Mouse (Mus musculus) liver, embryonic 16.5 days (tissue): Measurements from ENCODE around the gene Col1a2. TPM values are rescaled to one million over a fixed set of nuclear protein-coding genes. Genes with fewer than 3 reads are reported as not detected.

Experiments used
- ATAC-seq: fragments of 200-750 bp; cut with Nextera tagmentation; 2 replicates; pipeline ENCODE4 v1.8.0; 2017; ENCODE audit warnings: low read depth, mild to moderate bottlenecking, moderate number of reproducible peaks, moderate library complexity
- H3K27ac ChIP-seq: fragments of 300-500 bp; sonication (generic); 2 replicates; pipeline ENCODE4 v1.5.1; 2014; ENCODE audit warnings: mild to moderate bottlenecking, low read length
- H3K27me3 ChIP-seq: fragments of 300-500 bp; sonication (generic); 2 replicates; pipeline ENCODE4 v1.6.1; 2014; ENCODE audit warnings: low read depth, low read length, mixed read lengths; ENCODE audit not compliant: control insufficient read depth, insufficient read depth
- H3K36me3 ChIP-seq: fragments of 300-500 bp; sonication (generic); 2 replicates; pipeline ENCODE4 v1.6.1; 2014; ENCODE audit warnings: mild to moderate bottlenecking; ENCODE audit not compliant: control insufficient read depth, insufficient read depth
- H3K4me1 ChIP-seq: fragments of 300-500 bp; sonication (generic); 2 replicates; pipeline ENCODE4 v1.6.1; 2014; ENCODE audit warnings: low read depth, low read length, mixed read lengths; ENCODE audit not compliant: control insufficient read depth
- H3K4me2 ChIP-seq: fragments of 300-500 bp; sonication (generic); 2 replicates; pipeline ENCODE4 v1.6.1; 2014; ENCODE audit warnings: low read depth, low read length, mixed read lengths
- H3K4me3 ChIP-seq: fragments of 300-500 bp; sonication (generic); 2 replicates; pipeline ENCODE4 v1.5.1; 2014; ENCODE audit warnings: low read depth, mild to moderate bottlenecking, low read length
- H3K9ac ChIP-seq: fragments of 300-500 bp; sonication (generic); 2 replicates; pipeline ENCODE4 v1.6.1; 2014; ENCODE audit warnings: low read depth, low read length
- H3K9me3 ChIP-seq: fragments of 300-500 bp; sonication (generic); replicated peaks from 2 replicates; pipeline ENCODE4 v1.6.1; 2016; ENCODE audit warnings: low read length; ENCODE audit not compliant: control insufficient read depth
- WGBS: fragments of 180-500 bp; shearing (Covaris S2); extraction: QIAGEN DNeasy Blood & Tissue Kit; methylation state at CpG from one replicate; pipeline ENCODE4 v1.1.7; 2014; ENCODE audit not compliant: insufficient replicate concordance; 5-methylcytosine and 5-hydroxymethylcytosine counted together
- polyA plus RNA-seq: library from polyadenylated mRNA; unstranded; fragments of >200 nt; fragmentation: Nextera tagmentation; extraction: Ambion mirVana; gene quantifications from 2 replicates; pipeline ENCODE4 v1.2.1, GENCODE M21; 2015

Col1a2 gene
- polyA plus RNA-seq, 1 experiment from 2014 or later = 52.8 TPM

GRCm38 (mm10) chr6:4506791-4507190, 2.2 kb downstream of the Col1a2 start:
- no peak for ATAC-seq
- WGBS = 54% methylated on average over 5 of the region's 5 CpGs
- Histone ChIP-seq H3K4me1 (no peaks in the 10 kb centered on the region; the same call in 1 of the 2 replicates), H3K36me3 (no peaks in the 10 kb centered on the region), H3K27ac (no peak overlapping the region), H3K4me2 (no peak overlapping the region), H3K9ac (no peak overlapping the region), H3K27me3 (peaks cover 4% of the 10 kb centered on the region; the same call in 1 of the 2 replicates), H3K4me3 (no peak overlapping the region), H3K9me3 (no peaks in the 10 kb centered on the region)

- no peak overlapping the region for H3K4me2 ChIP-seq
- no peak overlapping the region for H3K27ac ChIP-seq
- H3K4me1 ChIP-seq = no peaks in the 10 kb centered on the region; the same call in 1 of the 2 replicates
- peaks cover 4% of the 10 kb centered on the region; the same call in 1 of the 2 replicates for H3K27me3 ChIP-seq
- H3K9ac ChIP-seq = no peak overlapping the region
- 66% methylated on average over 1 of the region's 1 CpGs for WGBS
- H3K4me3 ChIP-seq = no peak overlapping the region
- H3K36me3 ChIP-seq = no peaks in the 10 kb centered on the region
- ATAC-seq = no peak
- no peaks in the 10 kb centered on the region for H3K9me3 ChIP-seq
Measured at GRCm38 (mm10) chr6:4507323-4507722, 2.7 kb downstream of the Col1a2 start.

GRCm38 (mm10) chr6:4508279-4508678, 3.7 kb downstream of the Col1a2 start:
- no peak overlapping the region for H3K27ac ChIP-seq
- no peaks in the 10 kb centered on the region for H3K36me3 ChIP-seq
- H3K27me3 ChIP-seq = peaks cover 4% of the 10 kb centered on the region; the same call in 1 of the 2 replicates
- ATAC-seq = no peak
- H3K4me1 ChIP-seq = no peaks in the 10 kb centered on the region; the same call in 1 of the 2 replicates
- H3K9me3 ChIP-seq = no peaks in the 10 kb centered on the region
- 65% methylated on average over 4 of the region's 4 CpGs for WGBS
- H3K9ac ChIP-seq = no peak overlapping the region
- no peak overlapping the region for H3K4me2 ChIP-seq
- no peak overlapping the region for H3K4me3 ChIP-seq

- peaks cover 4% of the 10 kb centered on the region; the same call in 1 of the 2 replicates for H3K27me3 ChIP-seq
- H3K27ac ChIP-seq = no peak overlapping the region
- WGBS = 50% methylated on average over 4 of the region's 4 CpGs
- H3K9me3 ChIP-seq = no peaks in the 10 kb centered on the region
- no peaks in the 10 kb centered on the region; the same call in 1 of the 2 replicates for H3K4me1 ChIP-seq
- no peak for ATAC-seq
- H3K4me3 ChIP-seq = no peak overlapping the region
- H3K36me3 ChIP-seq = no peaks in the 10 kb centered on the region
- H3K9ac ChIP-seq = no peak overlapping the region
- no peak overlapping the region for H3K4me2 ChIP-seq
Measured at GRCm38 (mm10) chr6:4509395-4509794, 4.8 kb downstream of the Col1a2 start.

- no peaks in the 10 kb centered on the region for H3K27me3 ChIP-seq
- H3K4me3 ChIP-seq = no peak overlapping the region
- WGBS = 54% methylated on average over 2 of the region's 2 CpGs
- no peak overlapping the region for H3K27ac ChIP-seq
- no peak for ATAC-seq
- no peaks in the 10 kb centered on the region for H3K4me1 ChIP-seq
- no peaks in the 10 kb centered on the region for H3K36me3 ChIP-seq
- no peak overlapping the region for H3K9ac ChIP-seq
- no peak overlapping the region for H3K4me2 ChIP-seq
- H3K9me3 ChIP-seq = no peaks in the 10 kb centered on the region
Measured at GRCm38 (mm10) chr6:4514671-4515070, 10.1 kb downstream of the Col1a2 start.

GRCm38 (mm10) chr6:4521031-4521430, 16.4 kb downstream of the Col1a2 start:
- no peak overlapping the region for H3K27ac ChIP-seq
- H3K4me3 ChIP-seq = no peak overlapping the region
- H3K36me3 ChIP-seq = no peaks in the 10 kb centered on the region
- H3K9ac ChIP-seq = no peak overlapping the region
- ATAC-seq = no peak
- no peaks in the 10 kb centered on the region for H3K4me1 ChIP-seq
- 63% methylated on average over 3 of the region's 3 CpGs for whole genome bisulfite sequencing
- no peaks in the 10 kb centered on the region for H3K9me3 ChIP-seq
- H3K4me2 ChIP-seq = no peak overlapping the region
- no peaks in the 10 kb centered on the region for H3K27me3 ChIP-seq

- H3K4me2 ChIP-seq = no peak overlapping the region
- H3K9ac ChIP-seq = no peak overlapping the region
- H3K9me3 ChIP-seq = no peaks in the 10 kb centered on the region
- no peak overlapping the region for H3K27ac ChIP-seq
- no peaks in the 10 kb centered on the region for H3K36me3 ChIP-seq
- no peaks in the 10 kb centered on the region for H3K4me1 ChIP-seq
- WGBS = 71% methylated on average over 7 of the region's 7 CpGs
- no peaks in the 10 kb centered on the region for H3K27me3 ChIP-seq
- no peak for ATAC-seq
- no peak overlapping the region for H3K4me3 ChIP-seq
Measured at GRCm38 (mm10) chr6:4528439-4528838, 23.8 kb downstream of the Col1a2 start.

- H3K4me3 ChIP-seq = no peak overlapping the region
- H3K4me2 ChIP-seq = no peak overlapping the region
- no peak for ATAC-seq
- H3K36me3 ChIP-seq = no peaks in the 10 kb centered on the region
- H3K4me1 ChIP-seq = no peaks in the 10 kb centered on the region
- 50% methylated on average over 4 of the region's 4 CpGs for WGBS
- no peaks in the 10 kb centered on the region for H3K9me3 ChIP-seq
- H3K27ac ChIP-seq = no peak overlapping the region
- H3K27me3 ChIP-seq = no peaks in the 10 kb centered on the region; the same call in 1 of the 2 replicates
- no peak overlapping the region for H3K9ac ChIP-seq
Measured at GRCm38 (mm10) chr6:4530986-4531385, 26.4 kb downstream of the Col1a2 start.

GRCm38 (mm10) chr6:4532898-4533297, 28.3 kb downstream of the Col1a2 start:
- Histone ChIP-seq H3K27me3 (no peaks in the 10 kb centered on the region; the same call in 1 of the 2 replicates), H3K36me3 (no peaks in the 10 kb centered on the region), H3K4me1 (no peaks in the 10 kb centered on the region), H3K9me3 (no peaks in the 10 kb centered on the region), H3K9ac (no peak overlapping the region), H3K4me3 (no peak overlapping the region), H3K4me2 (no peak overlapping the region), H3K27ac (no peak overlapping the region)
- WGBS = 63% methylated on average over 1 of the region's 1 CpGs
- no peak for ATAC-seq
